Mouse (Mus musculus) inflammation-experienced regulatory T-cells, adult 16 weeks (primary cell): ENCODE results near the gene Slc38a2. TPM values are rescaled to one million over a fixed set of nuclear protein-coding genes. Genes with fewer than 3 reads are reported as not detected.

ENCODE experiments used
- polyA plus RNA-seq: library from polyadenylated mRNA; unstranded; fragments of 100-300 nt; shearing (Covaris generic); gene quantifications from one replicate; pipeline ENCODE4 v1.2.1, GENCODE M21; 2017

Slc38a2 gene
- 109 TPM for polyA plus RNA-seq

DNA sequence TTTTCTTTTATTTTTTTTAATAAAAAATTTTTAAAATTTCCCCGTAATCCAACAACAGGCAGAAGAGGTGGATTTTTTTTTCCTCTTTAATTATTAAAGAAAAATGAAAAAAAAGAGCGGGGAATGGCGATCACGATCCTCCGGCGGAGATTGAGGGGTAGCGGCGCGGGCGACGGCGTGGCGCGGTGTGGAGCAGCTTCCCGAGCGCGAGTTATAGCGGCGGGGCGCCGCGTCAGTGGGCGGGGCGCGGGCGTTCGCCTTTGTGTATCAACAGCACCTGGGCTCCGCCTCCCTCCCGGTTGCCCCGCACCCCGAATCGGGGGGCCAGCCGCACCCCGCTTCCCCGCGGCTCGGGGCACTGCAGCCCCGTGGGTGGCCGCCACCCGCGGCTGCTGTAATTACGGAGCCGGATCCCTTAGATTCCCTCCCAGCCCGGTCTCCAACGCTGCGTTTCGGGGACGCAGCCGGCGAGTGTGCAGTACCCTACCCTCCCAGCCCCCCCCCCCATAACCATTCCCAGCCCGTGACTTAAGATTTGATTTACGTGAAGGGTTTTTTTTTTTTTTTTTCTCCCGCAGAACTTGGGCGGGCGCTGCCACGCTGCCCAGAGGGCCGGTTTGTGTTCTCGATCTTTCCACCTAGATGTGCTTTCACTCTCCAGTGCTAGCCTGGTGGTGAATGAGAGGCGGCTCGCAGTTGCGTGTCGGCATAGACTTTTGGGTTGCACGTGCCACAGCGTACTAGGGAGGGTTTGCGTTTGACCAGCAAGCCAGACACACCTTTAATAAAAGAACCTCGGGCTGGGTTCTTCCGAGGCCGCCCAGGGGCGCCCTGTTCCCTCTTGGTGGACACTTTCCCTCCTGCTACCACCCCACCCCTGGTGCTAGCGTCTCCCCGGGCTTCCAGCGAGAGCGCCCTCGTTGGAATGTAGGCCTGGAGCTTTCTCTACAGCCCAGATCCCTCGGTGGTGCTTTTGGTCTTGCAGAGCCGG, at the start of gene Slc38a2:
Gene Slc38a2 (minus strand): TSS at position 210 of the 991 bp plus-strand sequence.

DNA sequence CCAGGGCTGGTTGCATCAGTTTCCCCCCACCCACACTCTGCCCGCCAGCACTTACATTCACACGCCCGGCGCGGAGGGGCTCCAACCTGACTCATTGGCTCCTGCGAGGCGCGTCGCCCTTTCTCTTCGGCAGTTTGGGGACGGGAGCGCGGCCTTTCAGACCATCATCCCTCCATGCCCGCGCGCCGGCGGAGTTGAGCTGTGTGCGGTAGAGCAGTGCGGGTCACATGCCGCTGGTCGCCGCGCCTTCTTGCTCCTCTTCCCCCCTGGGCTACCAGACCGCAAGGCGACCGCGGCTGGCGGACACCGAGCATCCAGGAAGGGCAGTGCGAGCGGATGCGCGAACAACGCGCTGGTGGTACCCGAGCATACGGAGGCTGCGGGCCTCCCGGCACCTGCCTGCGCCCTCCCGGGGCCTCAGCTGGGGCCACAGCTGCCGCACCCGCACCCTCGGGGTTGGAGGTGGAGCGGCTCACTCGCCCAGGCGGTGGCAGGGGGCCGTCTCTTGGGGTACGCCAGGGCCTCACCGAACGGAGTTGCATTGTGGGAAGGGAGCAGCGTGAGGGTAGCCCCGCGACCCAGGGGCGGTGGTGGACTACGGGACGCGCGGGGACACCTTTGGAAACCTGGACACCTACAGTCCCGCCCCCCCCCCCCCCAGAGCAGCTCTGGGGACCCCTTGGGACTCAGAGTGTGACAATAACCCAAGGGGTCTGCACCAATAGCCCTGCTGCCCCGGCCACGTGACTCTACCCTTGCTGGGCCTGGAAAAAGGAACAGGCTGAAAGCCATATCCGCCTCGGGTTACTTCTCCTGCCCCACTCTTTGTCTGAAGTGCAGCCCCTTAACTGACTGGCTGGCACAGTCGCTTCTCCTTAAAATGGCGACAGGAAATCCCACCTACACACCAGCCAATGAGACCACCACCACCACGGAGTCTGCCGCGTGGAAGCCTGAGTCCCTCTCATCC, 56.8 kb downstream of the Slc38a2 start, which contains the start of gene Slc38a1:
Gene Slc38a1 (minus strand): TSS at position 478 of the 970 bp plus-strand sequence.

Other genes starting within 250 kb of the Slc38a2 start
- 27.9 TPM for gene Scaf11, start 238.9 kb downstream of the Slc38a2 start, polyA plus RNA-seq
- gene Slc38a1, start 56.8 kb downstream of the Slc38a2 start, polyA plus RNA-seq = 90.3 TPM